Mouse (Mus musculus): ENCODE measurements around the gene Xpo6.

Xpo6 gene

GRCm38 (mm10) chr7:126119819-126120218 lies 80.5 kb downstream of the Xpo6 start:
- DNase-seq, result no peak

- DNase-seq, result no peak
Measured at GRCm38 (mm10) chr7:126113263-126113662, 87.0 kb downstream of the Xpo6 start.

- no peak for DNase-seq
Measured at GRCm38 (mm10) chr7:126111230-126111629, 89.1 kb downstream of the Xpo6 start.

GRCm38 (mm10) chr7:126109898-126110297 lies 90.4 kb downstream of the Xpo6 start:
- no peak for DNase-seq

- DNase-seq, result peak; percentile 19
Measured at GRCm38 (mm10) chr7:126100440-126100839, 99.9 kb downstream of the Xpo6 start.

- no peak for DNase-seq
Measured at GRCm38 (mm10) chr7:126099835-126100234, 100.5 kb downstream of the Xpo6 start.

- no peak for DNase-seq
Measured at GRCm38 (mm10) chr7:126099163-126099775, 101.0 kb downstream of the Xpo6 start.

GRCm38 (mm10) chr7:126097219-126097915 lies 102.9 kb downstream of the Xpo6 start:
- no peak for DNase-seq

- no peak for DNase-seq
Measured at GRCm38 (mm10) chr7:126096596-126096995, 103.7 kb downstream of the Xpo6 start.

- no peak for DNase-seq
Measured at GRCm38 (mm10) chr7:126094738-126095137, 105.6 kb downstream of the Xpo6 start.

GRCm38 (mm10) chr7:126093162-126093561 lies 107.1 kb downstream of the Xpo6 start:
- DNase-seq, result no peak

- peak; percentile 75 for DNase-seq
Measured at GRCm38 (mm10) chr7:126089782-126090181, 110.5 kb downstream of the Xpo6 start.

- DNase-seq, result peak; percentile 40
Measured at GRCm38 (mm10) chr7:126088155-126088554, 112.1 kb downstream of the Xpo6 start.

GRCm38 (mm10) chr7:126087602-126088001 lies 112.7 kb downstream of the Xpo6 start:
- no peak for DNase-seq

GRCm38 (mm10) chr7:126086321-126086741 lies 114.0 kb downstream of the Xpo6 start:
- DNase-seq, result no peak

- DNase-seq, result no peak
Measured at GRCm38 (mm10) chr7:126085154-126085553, 115.1 kb downstream of the Xpo6 start.

- no peak for DNase-seq
Measured at GRCm38 (mm10) chr7:126083980-126084348, 116.3 kb downstream of the Xpo6 start.

- DNase-seq, result no peak
Measured at GRCm38 (mm10) chr7:126083341-126083979, 116.8 kb downstream of the Xpo6 start.

GRCm38 (mm10) chr7:126082286-126082741 lies 118.0 kb downstream of the Xpo6 start, which contains the start of gene Gsg1l:
Gene Gsg1l, minus strand, starts transcription at chr7:126082411.
- no peak for DNase-seq

GRCm38 (mm10) chr7:126081727-126082285 lies 118.5 kb downstream of the Xpo6 start:
- no peak for DNase-seq

GRCm38 (mm10) chr7:126080949-126081654 lies 119.2 kb downstream of the Xpo6 start:
- no peak for DNase-seq

GRCm38 (mm10) chr7:126076935-126077334 lies 123.4 kb downstream of the Xpo6 start:
- no peak for DNase-seq

- no peak for DNase-seq
Measured at GRCm38 (mm10) chr7:126075058-126075457, 125.2 kb downstream of the Xpo6 start.
